Mouse (Mus musculus): ENCODE measurements around the gene Arhgef18. TPM values are rescaled to one million over a fixed set of nuclear protein-coding genes. Genes with fewer than 3 reads are reported as not detected.

Arhgef18 gene
- polyA plus RNA-seq, 1 experiment from 2014 or later, result 5.5 TPM

DNA sequence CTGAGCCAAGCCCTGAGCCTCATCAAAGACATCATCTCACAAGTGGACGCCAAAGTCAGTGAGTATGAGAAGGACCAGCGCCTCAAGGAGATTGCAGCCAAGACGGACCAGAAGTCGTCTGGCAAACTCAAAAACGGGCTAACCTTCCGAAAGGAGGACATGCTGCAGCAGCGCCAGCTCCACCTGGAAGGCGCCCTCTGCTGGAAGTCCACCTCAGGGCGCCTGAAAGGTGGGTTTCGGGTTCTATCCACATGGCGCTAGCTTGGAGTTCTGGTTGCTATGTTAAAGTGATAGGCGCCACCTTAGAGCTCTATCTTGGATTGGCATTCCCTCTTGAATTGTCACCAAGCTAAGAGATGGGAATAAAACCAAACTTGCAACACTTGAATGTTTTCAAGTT, 46.7 kb downstream of the Arhgef18 start:
- ATAC-seq (ENCODE audit: low FRiP score, low TSS enrichment), result no peak
- H3K9ac ChIP-seq (ENCODE audit: low read length), result no peak overlapping the region
- H3K4me2 ChIP-seq (replicated peaks; ENCODE audit: low read depth), result no peak overlapping the region
- H3K27me3 ChIP-seq (ENCODE audit: control insufficient read depth, insufficient read depth, low read length), result no peaks in the 10 kb centered on the region
- no peak overlapping the region for H3K4me3 ChIP-seq (ENCODE audit: low read depth, low read length)
- H3K4me1 ChIP-seq (replicated peaks; ENCODE audit: control insufficient read depth, insufficient read depth), result no peaks in the 10 kb centered on the region
- TF ChIP-seq CTCF (IDR thresholded peaks at IDR 0.05; ENCODE audit: low read depth) (peak; percentile 65), EP300 (optimal IDR thresholded peaks at IDR 0.05) (no peak)
- peaks cover 20% of the 10 kb centered on the region; the same call in 1 of the 2 replicates for H3K36me3 ChIP-seq (ENCODE audit: control insufficient read depth, insufficient read depth, low read length)
- no peak overlapping the region for H3K27ac ChIP-seq (replicated peaks)
- WGBS, result 73% methylated on average over 12 of the region's 12 CpGs
- no peaks in the 10 kb centered on the region for H3K9me3 ChIP-seq (ENCODE audit: control insufficient read depth, low read length)
- peak; percentile 35 for DNase-seq (ENCODE audit: low spot score)

DNA sequence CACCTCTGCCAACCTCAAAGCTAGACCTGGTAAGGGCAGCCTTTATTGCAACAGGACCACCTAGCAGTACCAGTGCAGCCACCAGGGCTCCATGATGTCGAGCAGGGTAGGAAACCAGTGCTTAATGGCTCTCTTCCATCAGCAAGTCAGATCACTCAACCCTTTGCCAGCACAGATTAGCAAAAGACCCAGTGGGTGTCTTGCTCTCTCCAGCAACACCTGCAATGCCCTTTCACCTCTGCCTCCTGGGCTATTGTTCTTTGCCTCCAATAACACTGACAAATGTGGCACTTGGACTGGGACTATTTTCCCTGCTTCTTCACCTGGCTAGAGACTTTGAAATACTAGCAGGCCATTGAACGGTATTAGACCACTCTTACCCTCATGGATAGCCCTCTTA, 56.4 kb downstream of the Arhgef18 start:
- no peak for DNase-seq (ENCODE audit: low spot score)
- Histone ChIP-seq H3K9ac (ENCODE audit: low read length) (no peak overlapping the region), H3K36me3 (ENCODE audit: control insufficient read depth, insufficient read depth, low read length) (peaks cover 37% of the 10 kb centered on the region), H3K9me3 (ENCODE audit: control insufficient read depth, low read length) (no peaks in the 10 kb centered on the region), H3K4me3 (ENCODE audit: low read depth, low read length) (no peak overlapping the region), H3K27ac (replicated peaks) (no peak overlapping the region), H3K4me2 (replicated peaks; ENCODE audit: low read depth) (no peak overlapping the region), H3K4me1 (replicated peaks; ENCODE audit: control insufficient read depth, insufficient read depth) (no peaks in the 10 kb centered on the region), H3K27me3 (ENCODE audit: control insufficient read depth, insufficient read depth, low read length) (no peaks in the 10 kb centered on the region)
- ATAC-seq (ENCODE audit: low FRiP score, low TSS enrichment), result no peak
- 87% methylated on average over 2 of the region's 2 CpGs for WGBS
- TF ChIP-seq CTCF (IDR thresholded peaks at IDR 0.05; ENCODE audit: low read depth) (no peak), EP300 (optimal IDR thresholded peaks at IDR 0.05) (no peak)

DNA sequence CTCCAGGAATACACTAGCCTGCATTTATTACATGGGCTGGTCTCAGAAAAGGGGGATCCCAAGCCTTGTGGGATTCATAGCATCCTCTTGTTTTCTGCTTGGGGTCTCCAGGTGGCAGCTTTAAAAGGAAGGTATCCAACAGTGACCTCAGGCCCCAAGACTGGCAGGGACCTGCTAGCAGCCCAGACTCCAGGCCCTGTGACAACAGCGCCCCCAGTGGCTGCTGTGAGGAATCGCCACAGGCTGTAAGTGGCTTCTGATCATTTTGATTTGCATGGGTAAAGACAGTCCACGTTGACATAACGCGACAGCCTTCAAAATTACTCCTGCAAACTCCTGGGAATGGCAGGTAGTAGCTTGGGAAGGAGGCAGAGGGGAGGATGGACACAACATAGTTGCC, 57.9 kb downstream of the Arhgef18 start:
- H3K9me3 ChIP-seq (ENCODE audit: control insufficient read depth, low read length), result no peaks in the 10 kb centered on the region
- no peaks in the 10 kb centered on the region for H3K27me3 ChIP-seq (ENCODE audit: control insufficient read depth, insufficient read depth, low read length)
- peak; percentile 68 for DNase-seq (ENCODE audit: low spot score)
- no peak overlapping the region for H3K27ac ChIP-seq (replicated peaks)
- peaks cover 39% of the 10 kb centered on the region for H3K36me3 ChIP-seq (ENCODE audit: control insufficient read depth, insufficient read depth, low read length)
- 27% methylated on average over 5 of the region's 5 CpGs for WGBS
- no peak overlapping the region for H3K9ac ChIP-seq (ENCODE audit: low read length)
- no peaks in the 10 kb centered on the region for H3K4me1 ChIP-seq (replicated peaks; ENCODE audit: control insufficient read depth, insufficient read depth)
- no peak overlapping the region for H3K4me2 ChIP-seq (replicated peaks; ENCODE audit: low read depth)
- H3K4me3 ChIP-seq (ENCODE audit: low read depth, low read length), result no peak overlapping the region
- peak; percentile 43; the same call in 1 of the 2 replicates for ATAC-seq (ENCODE audit: low FRiP score, low TSS enrichment)
- TF ChIP-seq EP300 (optimal IDR thresholded peaks at IDR 0.05) (no peak), CTCF (IDR thresholded peaks at IDR 0.05; ENCODE audit: low read depth) (peak; percentile 95)

DNA sequence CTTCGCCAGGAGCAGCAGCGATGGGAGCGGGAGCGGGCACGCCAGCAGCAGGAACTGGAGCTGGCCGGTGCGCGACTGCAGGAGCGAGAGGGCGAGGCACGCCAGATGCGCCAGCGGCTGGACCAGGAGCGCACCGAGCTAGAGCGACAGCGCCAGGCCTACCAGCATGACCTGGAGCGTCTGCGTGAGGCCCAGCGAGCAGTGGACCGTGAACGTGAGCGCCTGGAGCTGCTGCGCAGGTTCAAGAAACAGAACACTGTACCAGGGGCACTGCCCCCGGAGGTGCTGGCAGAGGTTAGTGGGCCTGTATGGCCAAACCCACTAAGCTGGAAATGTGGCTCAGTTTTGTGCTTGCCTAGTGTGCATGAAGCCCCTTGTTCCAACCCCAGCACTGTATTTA, 59.2 kb downstream of the Arhgef18 start:
- Histone ChIP-seq H3K9ac (ENCODE audit: low read length) (no peak overlapping the region), H3K36me3 (ENCODE audit: control insufficient read depth, insufficient read depth, low read length) (peaks cover 41% of the 10 kb centered on the region), H3K4me2 (replicated peaks; ENCODE audit: low read depth) (no peak overlapping the region), H3K9me3 (ENCODE audit: control insufficient read depth, low read length) (no peaks in the 10 kb centered on the region), H3K27me3 (ENCODE audit: control insufficient read depth, insufficient read depth, low read length) (no peaks in the 10 kb centered on the region), H3K4me1 (replicated peaks; ENCODE audit: control insufficient read depth, insufficient read depth) (no peaks in the 10 kb centered on the region), H3K27ac (replicated peaks) (no peak overlapping the region), H3K4me3 (ENCODE audit: low read depth, low read length) (no peak overlapping the region)
- DNase-seq (ENCODE audit: low spot score), result no peak
- no peak for TF ChIP-seq EP300 (optimal IDR thresholded peaks at IDR 0.05)
- TF ChIP-seq CTCF (IDR thresholded peaks at IDR 0.05; ENCODE audit: low read depth), result no peak
- WGBS, result 95% methylated on average over 23 of the region's 25 CpGs
- no peak for ATAC-seq (ENCODE audit: low FRiP score, low TSS enrichment)

DNA sequence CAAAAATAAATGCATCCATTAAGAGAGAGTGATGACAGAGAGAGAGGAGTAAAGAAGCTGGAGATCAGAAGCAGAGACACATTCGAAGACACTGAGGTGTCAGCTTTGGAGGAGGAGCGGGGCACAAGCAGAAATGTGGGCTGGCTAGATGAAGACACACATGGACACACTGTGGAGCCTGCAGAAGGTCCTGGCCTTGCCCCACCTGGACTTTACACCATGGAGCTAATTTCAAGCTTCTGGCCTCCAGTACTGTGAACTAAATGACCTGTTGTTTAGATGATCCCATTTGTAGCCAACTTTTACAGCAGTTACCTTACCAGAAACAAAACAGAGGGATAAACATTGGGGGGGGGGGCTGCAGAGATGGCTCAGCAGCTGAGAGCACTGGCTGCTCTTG, 70.4 kb downstream of the Arhgef18 start:
- ATAC-seq (ENCODE audit: low FRiP score, low TSS enrichment) (no peak), DNase-seq (ENCODE audit: low spot score) (no peak)
- Histone ChIP-seq H3K36me3 (ENCODE audit: control insufficient read depth, insufficient read depth, low read length) (0 out of 2 replicates have a peak, but pooled peaks cover 2% of the 10 kb centered on the region), H3K9me3 (ENCODE audit: control insufficient read depth, low read length) (no peaks in the 10 kb centered on the region), H3K4me3 (ENCODE audit: low read depth, low read length) (no peak overlapping the region), H3K4me1 (replicated peaks; ENCODE audit: control insufficient read depth, insufficient read depth) (no peaks in the 10 kb centered on the region), H3K9ac (ENCODE audit: low read length) (no peak overlapping the region), H3K4me2 (replicated peaks; ENCODE audit: low read depth) (no peak overlapping the region), H3K27ac (replicated peaks) (no peak overlapping the region), H3K27me3 (ENCODE audit: control insufficient read depth, insufficient read depth, low read length) (no peaks in the 10 kb centered on the region)
- 92% methylated on average over 2 of the region's 2 CpGs for WGBS
- TF ChIP-seq EP300 (optimal IDR thresholded peaks at IDR 0.05) (no peak), CTCF (IDR thresholded peaks at IDR 0.05; ENCODE audit: low read depth) (no peak)

DNA sequence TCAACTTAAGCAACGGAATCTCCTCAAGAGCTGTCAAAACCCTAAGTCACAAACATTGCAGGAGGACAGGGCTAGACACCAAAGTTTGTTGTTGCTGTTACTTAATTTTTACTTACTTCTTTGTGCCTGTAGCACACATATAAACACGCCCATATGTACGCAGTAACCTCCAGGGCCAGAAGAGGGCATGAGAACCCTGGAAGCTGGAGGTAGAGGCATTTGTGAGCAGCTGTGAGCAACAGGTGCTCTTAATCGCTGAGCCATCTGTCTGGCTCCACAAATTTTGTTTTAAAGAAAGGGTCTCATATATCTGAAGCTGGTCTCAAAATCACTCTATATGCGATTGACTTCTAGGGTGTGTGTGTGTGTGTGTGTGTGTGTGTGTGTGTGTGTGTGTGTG, 71.5 kb downstream of the Arhgef18 start:
- DNase-seq (ENCODE audit: low spot score), result peak; percentile 76
- H3K36me3 ChIP-seq (ENCODE audit: control insufficient read depth, insufficient read depth, low read length), result 0 out of 2 replicates have a peak, but pooled peaks cover 1% of the 10 kb centered on the region
- WGBS, result 45% methylated on average over 5 of the region's 5 CpGs
- no peak overlapping the region for H3K4me3 ChIP-seq (ENCODE audit: low read depth, low read length)
- TF ChIP-seq EP300 (optimal IDR thresholded peaks at IDR 0.05) (no peak), CTCF (IDR thresholded peaks at IDR 0.05; ENCODE audit: low read depth) (peak; percentile 79)
- H3K27me3 ChIP-seq (ENCODE audit: control insufficient read depth, insufficient read depth, low read length), result no peaks in the 10 kb centered on the region
- no peaks in the 10 kb centered on the region for H3K9me3 ChIP-seq (ENCODE audit: control insufficient read depth, low read length)
- no peak overlapping the region for H3K4me2 ChIP-seq (replicated peaks; ENCODE audit: low read depth)
- no peaks in the 10 kb centered on the region for H3K4me1 ChIP-seq (replicated peaks; ENCODE audit: control insufficient read depth, insufficient read depth)
- no peak overlapping the region for H3K27ac ChIP-seq (replicated peaks)
- ATAC-seq (ENCODE audit: low FRiP score, low TSS enrichment), result peak; percentile 46; the same call in 1 of the 2 replicates
- H3K9ac ChIP-seq (ENCODE audit: low read length), result no peak overlapping the region
